Mouse (Mus musculus) cerebellum, postnatal 14 days (tissue): ENCODE data around the gene Aqr.
A peak's percentile ranks its signal among the peaks of the same experiment; 100 is the strongest.

Experiments used
- DNase-seq, 2 experiments: peaks; one replicate each; pipeline ENCODE4 v3.0.0; 2021; ENCODE audit warnings: mixed read lengths in 2 of 2

The Aqr gene

GRCm38 (mm10) chr2:114135777-114136176 lies 51.0 kb downstream of the Aqr start:
- no peak for DNase-seq

- DNase-seq: no peak
Observed at GRCm38 (mm10) chr2:114133355-114133754, 53.5 kb downstream of the Aqr start.

- DNase-seq: no peak
Observed at GRCm38 (mm10) chr2:114130657-114131056, 56.2 kb downstream of the Aqr start.

GRCm38 (mm10) chr2:114123304-114123703 lies 63.5 kb downstream of the Aqr start:
- DNase-seq: no peak

GRCm38 (mm10) chr2:114119451-114119850 lies 67.4 kb downstream of the Aqr start:
- no peak for DNase-seq

- no peak for DNase-seq
Observed at GRCm38 (mm10) chr2:114117665-114118064, 69.2 kb downstream of the Aqr start.

GRCm38 (mm10) chr2:114117235-114117634 lies 69.6 kb downstream of the Aqr start:
- DNase-seq: no peak

- no peak for DNase-seq
Observed at GRCm38 (mm10) chr2:114115563-114115962, 71.3 kb downstream of the Aqr start.

GRCm38 (mm10) chr2:114107288-114108278 lies 79.2 kb downstream of the Aqr start:
- DNase-seq: no peak

- DNase-seq: no peak
Observed at GRCm38 (mm10) chr2:114106383-114106782, 80.4 kb downstream of the Aqr start.

DNA sequence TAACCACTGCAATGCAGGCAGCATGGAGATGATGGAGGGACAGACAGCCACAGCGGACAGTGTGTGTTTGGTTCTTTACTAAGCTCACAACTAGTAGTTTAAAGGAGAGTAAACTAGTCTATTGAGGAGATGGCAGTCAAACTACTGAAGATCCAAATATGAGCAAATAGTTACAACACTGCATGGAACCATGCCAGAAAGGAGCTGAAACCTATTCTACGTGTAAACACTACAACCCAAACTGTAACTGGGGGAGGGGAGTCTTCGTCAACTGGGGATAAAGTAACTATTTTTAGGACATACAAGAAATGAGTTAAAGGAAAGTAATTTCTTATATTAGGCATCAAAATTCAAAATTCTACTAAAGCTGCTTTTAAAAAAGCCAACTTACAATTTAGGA lies 84.4 kb downstream of the Aqr start:
- DNase-seq: no peak

- no peak for DNase-seq
Observed at GRCm38 (mm10) chr2:114100834-114101233, 86.0 kb downstream of the Aqr start.

- DNase-seq: no peak
Observed at GRCm38 (mm10) chr2:114099816-114100215, 87.0 kb downstream of the Aqr start.

GRCm38 (mm10) chr2:114099109-114099508 lies 87.7 kb downstream of the Aqr start:
- DNase-seq: no peak

DNA sequence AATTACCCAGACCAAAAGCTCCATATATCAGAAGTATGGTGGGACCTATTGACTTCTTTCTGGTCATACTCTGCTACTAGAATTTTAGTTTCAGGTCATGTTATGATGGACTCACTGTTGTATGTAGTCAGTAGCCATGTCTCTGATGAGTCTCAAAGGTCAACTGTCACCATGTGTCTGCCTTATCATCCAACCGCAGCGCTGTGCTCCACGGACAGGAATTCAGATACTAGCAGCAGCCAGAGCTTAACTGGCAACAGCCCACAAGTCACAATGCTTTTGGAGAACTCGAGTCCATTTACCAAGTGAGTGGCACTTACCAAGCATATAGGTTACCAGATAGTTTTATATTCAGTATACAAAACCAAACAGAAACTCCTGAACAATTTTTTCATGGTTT lies 89.2 kb downstream of the Aqr start:
- no peak for DNase-seq

DNA sequence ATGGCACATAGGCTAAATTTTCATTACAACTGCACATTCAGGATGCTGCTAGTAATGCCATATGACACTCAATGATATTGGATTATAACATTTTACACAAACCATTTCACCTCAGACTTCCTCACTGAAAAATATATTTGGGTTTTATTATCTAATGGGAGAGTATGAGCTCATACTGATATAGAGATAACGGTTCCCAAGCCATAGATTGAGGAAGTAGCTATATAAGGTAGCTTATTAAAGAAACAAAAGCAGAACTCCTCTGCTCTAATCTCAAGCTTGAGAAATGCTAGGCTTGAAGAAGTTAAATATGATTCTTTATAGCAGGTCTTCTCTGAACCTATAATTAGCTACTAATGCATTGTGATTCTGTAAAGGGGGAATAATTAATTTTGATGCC lies 90.3 kb downstream of the Aqr start:
- no peak for DNase-seq

DNA sequence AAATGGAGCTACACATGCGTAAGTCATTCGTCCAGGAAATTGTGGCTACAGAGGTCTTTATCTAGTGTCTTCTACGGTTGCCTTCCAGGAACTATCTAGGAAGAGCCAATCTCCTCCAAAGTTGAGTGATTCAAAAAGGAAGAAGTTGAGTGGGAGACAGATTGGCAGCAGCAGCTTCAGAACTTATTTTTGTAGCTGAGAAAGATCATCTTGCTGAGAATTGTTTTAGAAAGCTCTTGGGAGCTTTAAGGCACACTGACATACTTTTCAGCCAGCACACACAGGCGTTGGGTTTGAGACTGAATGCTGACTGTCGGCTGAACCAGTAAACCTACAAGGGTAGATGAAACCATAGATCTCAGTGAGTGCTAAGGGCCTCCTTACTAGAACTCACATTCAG lies 91.5 kb downstream of the Aqr start:
- DNase-seq: no peak

DNA sequence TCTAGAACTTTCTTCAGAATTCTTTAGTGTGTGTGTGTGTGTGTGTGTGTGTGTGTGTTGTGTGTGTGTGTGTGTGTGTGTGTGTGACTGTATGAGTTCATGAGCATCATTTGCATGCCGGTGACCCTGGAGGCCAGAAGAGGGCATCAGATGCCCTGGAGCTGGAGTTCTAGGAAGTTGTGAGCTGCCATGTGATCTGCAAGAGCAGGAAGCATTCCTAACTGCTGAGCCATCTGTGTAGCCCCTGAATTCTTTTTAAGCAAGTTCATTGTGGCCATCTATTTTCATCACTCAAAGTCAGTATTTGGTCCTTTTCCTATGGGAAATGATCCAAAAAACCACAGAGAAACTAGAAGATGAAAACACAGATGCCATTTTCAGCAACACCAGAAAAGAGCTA lies 92.1 kb downstream of the Aqr start:
- no peak for DNase-seq

GRCm38 (mm10) chr2:114093577-114093976 lies 93.2 kb downstream of the Aqr start:
- DNase-seq: peak in 1 of 2 experiments; percentile 11

GRCm38 (mm10) chr2:114089862-114090261 lies 97.0 kb downstream of the Aqr start:
- peak; percentile 66 to 67 for DNase-seq

DNA sequence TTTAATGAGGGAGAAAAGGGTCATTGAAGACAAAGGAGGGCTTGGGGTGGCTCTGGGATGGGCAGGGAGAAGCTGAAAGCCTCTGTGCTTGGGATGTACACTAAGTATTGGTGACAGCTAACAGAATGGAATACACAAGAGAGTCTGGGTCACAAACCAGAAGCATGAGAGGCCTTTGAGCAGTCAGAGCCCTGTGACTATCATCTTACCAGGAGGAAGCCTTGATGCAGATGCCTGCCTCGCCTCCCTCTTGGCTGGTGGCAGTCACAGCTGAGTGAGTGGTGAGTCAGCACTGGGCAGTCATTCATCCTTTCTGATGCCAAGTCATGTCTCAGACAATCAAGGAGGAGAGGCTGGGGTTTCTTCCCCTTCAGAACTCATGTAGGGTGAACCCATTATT lies 99.6 kb downstream of the Aqr start:
- peak in 1 of 2 experiments; percentile 13 for DNase-seq

DNA sequence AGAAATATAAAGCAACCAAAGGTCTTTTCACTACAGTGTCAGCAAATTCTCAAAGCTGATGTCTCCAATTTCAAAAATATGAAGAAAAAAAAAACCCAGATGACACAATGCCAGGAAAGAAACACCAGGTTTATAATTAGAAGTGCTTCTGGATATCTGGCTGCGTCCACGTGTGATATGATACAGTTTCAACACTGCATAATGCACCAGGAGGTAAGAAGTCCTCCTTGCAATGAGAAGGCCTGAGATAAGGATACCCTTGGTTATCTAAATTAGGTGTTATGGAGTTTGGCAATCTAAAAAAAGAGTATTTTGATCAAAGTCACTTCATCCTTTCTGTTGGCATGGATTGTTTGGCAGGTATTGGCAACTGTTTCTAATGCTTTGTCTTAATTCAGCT lies 114.9 kb downstream of the Aqr start:
- no peak for DNase-seq

DNA sequence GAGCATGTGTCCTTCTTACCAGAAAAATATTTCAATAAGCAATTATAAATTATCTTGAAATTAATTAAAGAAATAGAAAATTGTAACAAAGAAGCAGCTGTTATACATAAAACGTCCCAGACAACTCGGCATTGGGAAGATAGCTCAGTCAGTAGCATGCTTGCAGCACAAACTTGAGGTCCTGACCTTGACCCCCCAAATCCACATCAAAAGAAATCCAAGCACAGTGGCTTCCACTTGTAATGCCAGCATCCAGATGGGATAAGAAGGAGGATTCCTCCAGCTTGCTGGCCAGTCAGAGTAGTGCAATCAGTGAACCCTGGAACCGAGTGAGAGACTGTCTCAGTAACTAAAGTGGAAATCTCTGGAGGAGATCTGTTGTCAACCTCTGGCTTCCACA lies 120.6 kb downstream of the Aqr start:
- no peak for DNase-seq

GRCm38 (mm10) chr2:114064004-114064403 lies 122.8 kb downstream of the Aqr start:
- no peak for DNase-seq
